Mouse (Mus musculus) midbrain, embryonic 10.5 days (tissue): Measurements from ENCODE around the gene Bbs5. TPM values are rescaled to one million over a fixed set of nuclear protein-coding genes. Genes with fewer than 3 reads are reported as not detected.

ENCODE experiments used
- DNase-seq: peaks from one replicate; pipeline ENCODE4 v3.0.0-alpha.2; 2017; ENCODE audit warnings: low spot score
- H3K27ac ChIP-seq: fragments of 300-500 bp; sonication (generic); replicated peaks from 2 replicates; pipeline ENCODE4 v1.5.1; 2016; ENCODE audit warnings: mild to moderate bottlenecking
- H3K27me3 ChIP-seq: fragments of 300-500 bp; sonication (generic); 2 replicates; pipeline ENCODE4 v1.6.1; 2016; ENCODE audit warnings: low read depth, mild to moderate bottlenecking; ENCODE audit not compliant: poor library complexity, severe bottlenecking
- H3K36me3 ChIP-seq: fragments of 300-500 bp; sonication (generic); 2 replicates; pipeline ENCODE4 v1.6.1; 2016; ENCODE audit warnings: mild to moderate bottlenecking, moderate library complexity
- H3K4me1 ChIP-seq: fragments of 300-500 bp; sonication (generic); 2 replicates; pipeline ENCODE4 v1.6.1; 2016
- H3K4me3 ChIP-seq: fragments of 300-500 bp; sonication (generic); 2 replicates; pipeline ENCODE4 v1.5.1; 2016; ENCODE audit warnings: mild to moderate bottlenecking, moderate library complexity
- H3K9me3 ChIP-seq: fragments of 300-500 bp; sonication (generic); replicated peaks from 2 replicates; pipeline ENCODE4 v1.6.1; 2016; ENCODE audit warnings: mild to moderate bottlenecking
- whole genome bisulfite sequencing: fragments of 180-500 bp; shearing (Covaris S2); methylation state at CpG from one replicate; pipeline ENCODE4 v1.1.7; 2016; 5-methylcytosine and 5-hydroxymethylcytosine counted together
- polyA plus RNA-seq: library from polyadenylated mRNA; unstranded; fragments of >200 nt; fragmentation: Nextera tagmentation; extraction: Ambion mirVana; gene quantifications from 2 replicates; pipeline ENCODE4 v1.2.1, GENCODE M21; 2016

The Bbs5 gene
- 13.8 and 14.6 TPM in 2 replicates for polyA plus RNA-seq

DNA sequence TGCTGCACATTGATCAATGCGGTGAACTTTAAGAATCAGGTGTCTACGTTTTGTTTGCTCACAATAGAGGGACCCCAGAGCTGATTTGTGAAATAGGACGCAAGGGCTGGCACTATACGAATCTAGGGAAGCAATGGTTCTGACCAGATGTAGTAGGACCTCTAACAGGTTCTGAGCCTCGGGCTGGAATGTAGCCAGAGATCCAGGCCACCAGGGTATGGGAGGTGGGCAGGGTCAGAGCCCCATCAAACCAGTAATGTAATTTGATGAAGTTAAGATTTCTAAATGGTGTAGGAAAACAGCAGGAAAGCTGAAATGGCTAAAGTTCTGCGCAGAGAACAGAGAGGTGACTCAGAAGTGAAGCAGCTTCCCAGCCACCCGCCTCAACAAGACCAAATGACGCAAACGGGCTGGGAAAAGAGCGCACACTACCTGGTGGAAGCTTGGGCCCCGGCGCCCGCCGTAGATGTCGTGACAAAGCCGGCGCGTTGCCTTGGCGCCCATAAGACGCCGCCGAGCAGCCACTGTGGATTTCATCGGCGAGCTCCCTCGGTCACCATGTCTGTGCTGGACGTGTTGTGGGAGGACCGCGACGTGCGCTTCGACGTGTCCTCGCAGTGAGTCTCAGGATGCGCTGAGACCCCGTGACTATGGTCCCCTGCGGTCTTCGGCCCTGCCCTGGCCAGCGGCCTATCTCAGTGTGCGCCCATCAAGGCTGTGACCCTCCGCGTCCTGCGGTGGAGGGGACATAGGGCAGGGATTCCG, at the start of gene Bbs5:
TSS of gene Bbs5 (plus strand) at position 446 of the 765 bp plus-strand sequence.
- peak; percentile 88 for DNase-seq
- WGBS, result 4% methylated on average over 43 of the region's 43 CpGs
- H3K9me3 ChIP-seq, result no peaks in the 10 kb centered on the region
- H3K4me3 ChIP-seq, result peak within 1 kb of the TSS; percentile 62
- H3K36me3 ChIP-seq, result no peaks in the 10 kb centered on the region
- no peaks in the 10 kb centered on the region for H3K27me3 ChIP-seq
- peak within 1 kb of the TSS; percentile 65 for H3K27ac ChIP-seq
- H3K4me1 ChIP-seq, result peaks cover 14% of the 10 kb centered on the region

DNA sequence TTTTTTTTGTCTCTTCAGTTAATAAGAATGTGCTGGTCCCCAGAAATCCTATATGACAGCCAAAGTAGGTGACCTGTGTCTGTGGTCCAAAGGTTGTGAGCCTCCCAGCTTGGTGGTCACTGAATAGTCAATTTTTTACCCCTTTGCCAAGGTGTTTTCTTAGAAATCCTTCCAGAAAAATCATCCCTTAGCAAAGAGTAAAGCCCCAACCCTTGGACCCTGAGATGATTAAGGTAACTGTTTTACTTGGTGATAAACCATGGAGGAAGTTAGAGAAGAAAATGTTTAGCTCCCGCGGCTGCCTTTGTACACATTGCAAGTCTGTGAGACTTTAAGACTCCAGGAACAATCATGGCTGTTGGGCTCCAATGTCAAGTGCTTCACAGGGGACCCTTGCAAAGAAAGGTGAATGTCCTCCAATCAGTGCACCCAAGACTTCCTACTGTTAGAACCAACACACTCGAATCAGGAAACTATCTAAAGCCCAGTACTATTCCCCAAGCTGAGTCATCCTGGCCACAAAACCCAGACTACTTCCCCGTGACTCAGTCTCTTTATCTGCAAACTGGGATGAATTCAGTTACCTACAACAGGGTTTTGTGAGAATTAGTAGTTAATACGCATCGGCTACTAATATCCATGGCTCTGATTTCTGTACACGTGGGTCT, 43.1 kb upstream of the Bbs5 start:
- no peaks in the 10 kb centered on the region for H3K36me3 ChIP-seq
- WGBS, result 94% methylated on average over 7 of the region's 7 CpGs
- no peak overlapping the region for H3K27ac ChIP-seq
- no peak overlapping the region for H3K4me3 ChIP-seq
- H3K27me3 ChIP-seq, result no peaks in the 10 kb centered on the region
- H3K4me1 ChIP-seq, result no peaks in the 10 kb centered on the region
- no peaks in the 10 kb centered on the region for H3K9me3 ChIP-seq
- DNase-seq, result no peak

DNA sequence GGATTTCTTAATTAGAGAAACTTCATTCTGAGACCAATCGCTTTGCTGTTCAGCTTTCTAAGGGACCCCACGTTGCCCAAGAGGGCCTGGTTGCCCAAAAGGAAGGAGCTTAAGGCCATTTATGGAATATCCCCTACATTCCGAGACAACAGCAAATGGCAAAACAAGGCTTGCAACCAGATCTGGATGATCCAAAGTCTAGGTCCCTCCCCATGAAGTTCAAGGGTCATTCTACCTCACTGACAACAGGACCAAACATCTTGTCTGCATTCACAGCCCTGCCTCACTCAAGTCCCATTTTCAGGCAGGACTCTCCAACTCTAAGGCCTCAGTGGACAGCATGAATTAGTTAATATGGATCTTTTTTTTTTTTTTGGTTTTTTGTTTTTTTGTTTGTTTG, 40.4 kb upstream of the Bbs5 start:
- Histone ChIP-seq H3K4me3 (no peak overlapping the region), H3K27ac (no peak overlapping the region), H3K9me3 (no peaks in the 10 kb centered on the region), H3K4me1 (0 out of 2 replicates have a peak, but pooled peaks cover under 1% of the 10 kb centered on the region), H3K36me3 (no peaks in the 10 kb centered on the region), H3K27me3 (no peaks in the 10 kb centered on the region; the same call in 1 of the 2 replicates)
- DNase-seq, result no peak
- WGBS, result 89% methylated on average over 3 of the region's 3 CpGs

DNA sequence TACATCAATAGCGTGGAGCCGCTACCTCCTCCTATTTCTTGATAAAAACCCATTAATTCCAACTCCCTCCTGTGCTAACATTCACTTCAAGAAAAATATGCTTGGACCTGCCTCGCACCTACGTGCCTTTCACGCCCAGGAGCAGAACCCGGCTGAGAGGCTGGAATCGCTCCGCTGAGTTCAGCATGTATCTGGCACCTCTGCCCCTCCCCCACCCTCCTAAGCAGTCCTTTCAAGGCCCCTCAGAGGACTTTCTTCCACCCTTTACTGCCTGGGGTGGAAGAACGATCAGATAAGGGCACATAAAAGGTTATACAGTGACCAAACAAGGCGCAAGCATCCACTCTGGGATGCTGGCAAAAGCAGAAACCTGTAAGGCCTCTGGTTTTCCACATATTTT, 34.7 kb upstream of the Bbs5 start:
- no peak overlapping the region; the same call in 1 of the 2 replicates for H3K27ac ChIP-seq
- peak overlapping the region; percentile 21; the same call in 1 of the 2 replicates for H3K4me3 ChIP-seq
- H3K36me3 ChIP-seq, result no peaks in the 10 kb centered on the region
- DNase-seq, result peak; percentile 37
- peaks cover 3% of the 10 kb centered on the region; the same call in 1 of the 2 replicates for H3K27me3 ChIP-seq
- no peaks in the 10 kb centered on the region for H3K9me3 ChIP-seq
- H3K4me1 ChIP-seq, result peaks cover 12% of the 10 kb centered on the region
- 9% methylated on average over 10 of the region's 10 CpGs for WGBS

DNA sequence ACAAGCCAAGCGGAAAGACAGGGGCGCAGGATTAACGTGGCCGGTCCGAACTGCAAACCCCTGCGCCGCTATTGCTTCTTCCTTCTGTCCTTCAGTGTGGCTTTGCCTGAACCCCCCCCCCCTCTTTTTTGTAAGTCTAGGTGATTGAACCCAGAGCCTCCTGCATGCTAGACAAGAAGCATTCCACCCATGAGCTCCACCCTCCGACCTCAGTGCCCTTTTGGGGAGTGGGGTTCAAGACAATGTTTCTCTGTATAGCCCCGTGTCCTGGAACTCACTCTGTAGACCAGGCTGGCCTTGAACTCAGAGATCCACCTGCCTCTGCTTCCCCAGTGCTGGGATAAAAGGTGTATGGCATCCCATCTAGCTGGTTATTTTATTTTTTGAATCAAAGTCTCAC, 34.3 kb upstream of the Bbs5 start:
- H3K9me3 ChIP-seq, result no peaks in the 10 kb centered on the region

DNA sequence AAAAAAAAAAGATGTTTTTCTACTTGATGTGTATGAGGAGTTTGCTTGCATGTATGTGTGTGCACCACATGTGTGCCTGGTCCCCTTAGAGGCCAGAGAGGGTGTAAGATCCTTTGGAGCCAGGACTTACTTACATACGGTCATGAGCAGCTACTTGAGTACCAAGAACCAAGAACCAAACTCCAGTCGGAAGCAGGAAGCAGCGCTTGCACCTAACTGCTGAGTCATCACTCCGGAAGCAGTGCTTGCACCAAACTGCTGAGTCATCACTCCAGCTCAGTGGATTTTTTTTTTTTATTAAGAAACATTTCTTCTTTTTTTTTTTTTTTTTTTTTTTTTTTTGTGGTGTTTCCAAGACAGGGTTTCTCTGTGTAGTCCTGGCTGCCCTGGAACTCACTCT, 33.7 kb upstream of the Bbs5 start:
- Histone ChIP-seq H3K27me3 (peaks cover 3% of the 10 kb centered on the region; the same call in 1 of the 2 replicates), H3K9me3 (no peaks in the 10 kb centered on the region), H3K4me3 (no peak overlapping the region), H3K27ac (no peak overlapping the region), H3K36me3 (no peaks in the 10 kb centered on the region), H3K4me1 (peaks cover 12% of the 10 kb centered on the region)
- WGBS, result 82% methylated on average over 4 of the region's 4 CpGs
- no peak for DNase-seq

More for the DNA sequence above, 34.3 kb upstream of the Bbs5 start:
- 37% methylated on average over 9 of the region's 9 CpGs for WGBS
- Histone ChIP-seq H3K4me3 (0 out of 2 replicates have a peak overlapping the region, but pooled peaks have one; percentile 21), H3K27me3 (peaks cover 3% of the 10 kb centered on the region; the same call in 1 of the 2 replicates), H3K27ac (no peak overlapping the region; the same call in 1 of the 2 replicates), H3K4me1 (peaks cover 12% of the 10 kb centered on the region), H3K36me3 (no peaks in the 10 kb centered on the region)
- no peak for DNase-seq

DNA sequence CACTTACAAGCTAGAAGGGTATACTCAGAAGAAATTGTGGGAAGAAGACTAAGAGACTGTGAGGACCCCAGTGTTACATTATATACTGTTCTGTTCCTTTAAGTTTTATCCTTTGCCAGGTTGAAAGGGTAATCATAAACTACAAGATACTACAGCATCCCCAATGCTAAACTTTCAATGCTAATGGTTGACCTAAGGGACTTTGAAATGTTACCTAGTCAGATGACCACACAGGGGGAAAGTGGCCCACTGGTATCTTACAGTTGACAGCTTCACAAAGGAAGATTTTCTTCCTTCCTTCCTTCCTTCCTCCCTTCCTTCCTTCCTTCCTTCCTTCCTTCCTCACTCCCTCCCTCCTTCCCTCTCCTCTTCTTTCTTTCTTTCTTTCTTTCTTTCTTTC, 28.6 kb upstream of the Bbs5 start:
- H3K9me3 ChIP-seq, result no peaks in the 10 kb centered on the region
- no peak overlapping the region for H3K27ac ChIP-seq
- no peak for DNase-seq
- H3K27me3 ChIP-seq, result no peaks in the 10 kb centered on the region
- no peaks in the 10 kb centered on the region for H3K36me3 ChIP-seq
- H3K4me1 ChIP-seq, result no peaks in the 10 kb centered on the region
- no peak overlapping the region for H3K4me3 ChIP-seq

DNA sequence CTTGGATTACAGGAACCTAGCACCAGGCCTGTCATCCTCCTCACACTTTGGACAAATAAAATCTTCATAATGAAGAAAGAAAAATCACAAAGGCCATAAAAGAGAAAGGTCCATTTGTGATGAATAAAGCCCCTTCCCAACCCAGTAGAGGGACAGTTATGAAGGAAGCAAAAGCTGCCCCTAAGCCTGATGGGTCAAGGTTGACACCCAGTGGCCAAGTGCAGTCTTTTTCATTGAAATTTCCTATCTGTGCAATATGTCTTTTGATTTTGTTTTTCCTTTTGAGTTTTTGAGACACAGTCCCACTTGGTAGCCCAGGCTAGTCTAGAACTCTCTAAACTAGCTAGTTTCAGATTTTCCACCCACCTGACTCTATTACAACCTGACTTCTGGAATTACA, 27.7 kb upstream of the Bbs5 start:
- H3K36me3 ChIP-seq, result no peaks in the 10 kb centered on the region
- no peaks in the 10 kb centered on the region for H3K4me1 ChIP-seq
- H3K27ac ChIP-seq, result no peak overlapping the region
- no peaks in the 10 kb centered on the region for H3K27me3 ChIP-seq
- no peaks in the 10 kb centered on the region for H3K9me3 ChIP-seq
- no peak overlapping the region for H3K4me3 ChIP-seq
- no peak for DNase-seq

DNA sequence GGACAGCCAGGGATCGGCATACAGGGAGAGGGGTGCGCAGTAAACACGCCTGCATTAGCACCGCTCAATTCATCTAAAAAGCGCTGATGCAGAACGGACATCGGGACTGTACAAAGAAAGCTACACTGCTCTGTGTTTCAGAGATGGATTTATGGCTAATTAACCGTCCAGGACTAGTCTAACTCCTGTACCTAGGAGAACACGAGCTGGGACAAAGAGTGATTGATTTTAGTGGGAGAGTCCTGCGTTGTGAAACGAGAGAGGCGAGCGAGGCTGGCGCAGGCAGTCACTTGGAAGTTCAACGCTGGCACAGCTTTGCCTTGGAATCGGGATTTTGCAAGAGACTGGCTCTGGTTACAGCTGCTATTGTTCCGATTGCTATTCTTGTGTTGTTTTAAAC, 17.8 kb upstream of the Bbs5 start:
- H3K36me3 ChIP-seq, result no peaks in the 10 kb centered on the region
- H3K27me3 ChIP-seq, result peaks cover 4% of the 10 kb centered on the region; the same call in 1 of the 2 replicates
- WGBS, result 87% methylated on average over 17 of the region's 17 CpGs
- H3K4me1 ChIP-seq, result no peaks in the 10 kb centered on the region
- H3K27ac ChIP-seq, result no peak overlapping the region
- H3K4me3 ChIP-seq, result no peak overlapping the region
- H3K9me3 ChIP-seq, result 0 out of 2 replicates have a peak, but pooled peaks cover 4% of the 10 kb centered on the region
- no peak for DNase-seq

DNA sequence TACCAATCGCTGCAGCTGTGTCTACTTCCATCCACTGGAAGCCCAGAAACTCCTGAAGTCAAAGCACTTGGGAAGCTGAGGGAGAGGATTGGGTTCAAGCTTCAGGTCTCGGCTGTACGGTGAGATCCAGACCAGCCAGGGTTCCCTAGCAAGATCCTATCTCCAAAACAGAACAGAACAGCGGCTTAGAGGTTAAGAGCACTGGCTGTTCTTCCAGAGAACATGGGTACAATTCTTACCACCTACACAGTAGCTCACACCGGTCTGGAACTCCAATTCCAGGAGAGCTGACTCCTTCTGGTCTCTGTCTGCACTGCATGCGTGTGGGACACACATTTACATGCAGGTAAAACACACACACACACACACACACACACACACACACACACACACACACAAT, 17.1 kb upstream of the Bbs5 start:
- Histone ChIP-seq H3K36me3 (no peaks in the 10 kb centered on the region), H3K27me3 (peaks cover 4% of the 10 kb centered on the region; the same call in 1 of the 2 replicates), H3K4me3 (no peak overlapping the region), H3K9me3 (0 out of 2 replicates have a peak, but pooled peaks cover 4% of the 10 kb centered on the region), H3K4me1 (no peaks in the 10 kb centered on the region), H3K27ac (no peak overlapping the region)
- no peak for DNase-seq
- WGBS, result 93% methylated on average over 6 of the region's 6 CpGs

DNA sequence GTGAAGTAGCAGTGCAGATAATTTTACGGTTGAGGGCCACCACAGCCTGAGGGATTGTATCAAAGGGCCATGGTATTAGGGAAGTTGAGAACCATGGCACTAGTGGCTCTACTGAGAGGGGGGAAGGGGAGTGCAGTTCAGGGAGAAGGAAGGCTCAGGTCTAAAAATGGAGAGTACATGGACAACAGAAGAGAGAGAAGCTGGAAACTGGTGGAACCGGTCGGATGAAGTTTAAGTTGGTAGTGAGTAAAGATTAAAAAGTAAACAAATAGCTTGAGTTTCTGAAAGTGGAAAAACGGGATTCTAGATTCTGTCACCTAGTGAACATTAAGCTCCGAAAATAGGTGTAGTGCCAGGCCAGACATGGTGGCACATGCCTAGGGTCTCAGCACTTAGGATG, 16.2 kb upstream of the Bbs5 start:
- no peaks in the 10 kb centered on the region for H3K4me1 ChIP-seq
- H3K27ac ChIP-seq, result no peak overlapping the region
- H3K9me3 ChIP-seq, result 0 out of 2 replicates have a peak, but pooled peaks cover 4% of the 10 kb centered on the region
- no peak overlapping the region for H3K4me3 ChIP-seq
- WGBS, result 92% methylated on average over 5 of the region's 5 CpGs
- DNase-seq, result no peak
- H3K27me3 ChIP-seq, result peaks cover 4% of the 10 kb centered on the region; the same call in 1 of the 2 replicates
- no peaks in the 10 kb centered on the region for H3K36me3 ChIP-seq

DNA sequence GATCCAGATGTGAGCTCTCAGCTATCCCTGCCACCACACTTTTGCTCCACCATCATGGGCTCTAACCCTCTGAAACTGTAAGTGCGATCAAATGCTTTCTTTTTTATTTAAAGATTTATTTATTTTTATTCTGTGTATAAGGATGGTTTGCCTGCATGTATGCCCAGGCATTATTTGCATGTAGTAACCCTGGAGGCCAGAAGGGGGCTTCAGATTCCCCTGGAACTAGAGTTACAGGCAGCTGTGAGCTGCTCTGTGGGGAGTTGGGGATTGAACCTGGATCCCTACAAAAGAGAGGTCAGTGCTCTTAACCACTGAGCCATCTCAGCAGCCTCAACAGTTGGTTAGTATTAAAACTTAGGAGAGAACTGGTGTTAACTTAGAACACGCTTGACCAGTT, 15.5 kb upstream of the Bbs5 start:
- Histone ChIP-seq H3K4me3 (no peak overlapping the region), H3K9me3 (0 out of 2 replicates have a peak, but pooled peaks cover 4% of the 10 kb centered on the region), H3K27me3 (peaks cover 4% of the 10 kb centered on the region; the same call in 1 of the 2 replicates), H3K36me3 (no peaks in the 10 kb centered on the region), H3K4me1 (no peaks in the 10 kb centered on the region), H3K27ac (no peak overlapping the region)
- WGBS, result 91% methylated on average over 2 of the region's 2 CpGs
- peak; percentile 20 for DNase-seq
